Mouse (Mus musculus) lung, adult 2 months (tissue): Measurements from ENCODE around the gene Kcnh7. TPM values are rescaled to one million over a fixed set of nuclear protein-coding genes. Genes with fewer than 3 reads are reported as not detected.

Source experiments
- DNase-seq: peaks from one replicate; pipeline ENCODE4 v3.0.0; 2022
- H3K4me1 ChIP-seq: fragments of 200-500 bp; 2 replicates; pipeline ENCODE4 v1.6.1; 2011; ENCODE audit warnings: low read length; ENCODE audit not compliant: control insufficient read depth, insufficient read depth
- H3K4me3 ChIP-seq: fragments of 200-500 bp; replicated peaks from 2 replicates; pipeline ENCODE3; 2011; ENCODE audit warnings: low read depth, mild to moderate bottlenecking, control low read depth, low read length; ENCODE audit errors: extremely low read depth
- CTCF ChIP-seq: fragments of 200-500 bp; IDR thresholded peaks from 2 replicates; pipeline ENCODE4 v1.5.1; 2011; ENCODE audit warnings: mild to moderate bottlenecking, low read length, control low read depth; ENCODE audit not compliant: insufficient read depth
- POLR2A ChIP-seq: fragments of 200-500 bp; IDR thresholded peaks from 2 replicates; pipeline ENCODE4 v1.6.1; 2011; ENCODE audit warnings: low read depth, mild to moderate bottlenecking, control low read depth, low read length, borderline replicate concordance; ENCODE audit errors: extremely low read depth
- WGBS: fragments of 180-500 bp; shearing (Covaris S2); methylation state at CpG from one replicate; pipeline ENCODE4 v1.1.7; 2018; 5-methylcytosine and 5-hydroxymethylcytosine counted together
- polyA plus RNA-seq: library from polyadenylated mRNA; depleted of rRNA; stranded (reverse); fragments of >200 nt; gene quantifications from 2 replicates; pipeline ENCODE4 v1.2.3, GENCODE M21; 2012

The Kcnh7 gene
- polyA plus RNA-seq, 1 experiment = not detected

DNA sequence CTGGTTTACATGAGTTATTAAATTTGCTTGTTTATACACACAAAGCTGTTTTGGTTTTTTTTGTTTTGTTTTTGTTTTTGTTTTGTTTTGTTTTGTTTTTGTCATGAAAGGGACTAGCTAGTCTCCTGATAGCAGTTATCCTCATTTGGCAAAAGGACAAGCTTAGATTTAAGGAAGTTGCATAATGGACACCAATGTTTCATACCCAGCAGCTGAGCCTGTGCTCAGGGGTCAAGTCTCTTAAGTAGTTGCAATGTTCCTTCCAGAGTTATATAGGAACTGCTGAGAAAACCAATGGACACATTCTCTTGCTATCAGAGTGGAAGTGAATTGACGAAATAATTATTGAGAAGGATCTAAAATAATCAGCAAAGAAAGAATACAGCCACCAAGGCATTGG, 528.0 kb downstream of the Kcnh7 start:
- Histone ChIP-seq H3K4me3 (no peak overlapping the region), H3K4me1 (no peaks in the 10 kb centered on the region)
- TF ChIP-seq POLR2A (no peak), CTCF (no peak)
- no peak for DNase-seq
- whole genome bisulfite sequencing = 75% methylated on average over 1 of the region's 1 CpGs

DNA sequence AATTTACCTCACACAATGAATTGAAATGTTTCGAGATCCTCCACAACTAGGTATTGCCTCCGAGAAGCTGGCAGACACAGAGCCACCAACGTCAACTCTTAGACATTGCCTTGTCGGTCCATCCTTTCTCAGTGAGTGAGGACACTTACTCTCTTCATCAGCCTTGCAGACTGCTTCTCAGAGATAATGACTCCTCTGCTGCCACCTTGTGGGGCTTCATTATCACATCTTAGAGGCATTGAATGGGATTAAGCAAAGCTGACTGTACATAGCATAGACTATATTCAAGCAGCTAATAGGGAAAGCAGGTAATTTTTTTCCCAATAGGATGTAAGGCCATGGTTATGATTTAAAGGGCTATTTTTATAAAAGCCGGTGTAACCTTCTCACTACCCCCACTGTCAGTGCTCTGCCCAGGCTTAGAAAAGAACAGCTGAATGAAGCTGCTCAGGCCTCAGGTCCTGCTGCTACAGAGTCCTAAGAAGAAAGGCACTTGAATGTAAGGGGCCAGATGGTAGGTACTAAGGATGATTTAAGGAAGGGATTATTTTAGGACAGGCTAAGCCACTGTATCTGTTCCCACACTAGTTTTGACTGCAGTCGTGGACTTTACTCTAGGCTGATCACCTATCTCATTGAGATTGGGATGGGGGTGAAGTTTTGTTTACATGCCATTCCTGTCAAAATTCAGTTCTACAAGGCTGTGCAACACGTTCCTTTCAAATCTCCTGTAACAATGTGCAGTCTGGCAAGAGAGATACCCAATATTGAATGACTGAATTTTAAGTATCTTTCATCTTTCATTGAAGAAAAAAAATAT, 529.4 kb downstream of the Kcnh7 start:
- 46% methylated on average over 7 of the region's 7 CpGs for WGBS
- no peaks in the 10 kb centered on the region for H3K4me1 ChIP-seq
- H3K4me3 ChIP-seq = no peak overlapping the region
- no peak for TF ChIP-seq POLR2A
- TF ChIP-seq CTCF = 0 out of 2 replicates have a peak, but pooled peaks have one; percentile 13
- peak; percentile 20 for DNase-seq

DNA sequence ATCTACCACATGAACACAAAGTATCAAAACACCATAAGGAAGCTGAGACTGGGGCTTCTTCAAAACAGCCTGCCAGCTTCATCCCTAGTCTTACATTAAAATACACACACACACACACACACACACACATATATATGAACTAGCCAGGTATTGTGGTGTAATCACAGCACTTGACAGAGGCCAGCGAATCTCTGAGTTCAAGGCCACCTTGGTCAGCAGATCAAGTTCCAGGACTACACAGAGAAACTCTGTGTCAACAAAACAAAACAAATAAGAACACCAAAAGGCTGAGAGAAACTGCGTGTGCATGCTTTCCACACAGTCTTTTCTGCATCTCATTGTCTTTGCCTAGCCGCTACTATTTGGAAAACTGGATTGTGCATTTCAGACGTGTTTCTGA, 531.6 kb downstream of the Kcnh7 start:
- 79% methylated on average over 4 of the region's 4 CpGs for WGBS

DNA sequence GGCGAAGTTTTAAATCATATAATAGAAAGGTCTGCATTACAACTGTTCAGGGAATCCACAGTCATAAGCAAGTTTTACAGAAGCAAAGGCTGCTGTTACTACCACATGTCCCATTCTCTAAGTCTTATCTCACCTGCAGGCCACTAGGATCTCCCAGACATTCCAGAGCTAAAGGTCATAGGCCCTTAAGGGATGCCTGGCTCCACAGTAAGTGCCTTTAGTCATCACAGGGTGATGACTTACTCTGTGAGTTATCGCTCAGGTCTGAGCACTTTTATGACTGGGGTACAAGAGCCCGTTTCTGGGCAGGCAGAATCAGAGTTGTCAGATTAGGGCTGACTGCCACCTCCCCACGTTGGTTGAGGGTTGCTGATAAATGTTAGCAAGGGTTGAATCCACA, 532.2 kb downstream of the Kcnh7 start:
- Histone ChIP-seq H3K4me3 (no peak overlapping the region), H3K4me1 (no peaks in the 10 kb centered on the region)
- 65% methylated on average over 4 of the region's 4 CpGs for WGBS
- no peak for DNase-seq
- no peak for TF ChIP-seq POLR2A
- no peak for TF ChIP-seq CTCF

More for the DNA sequence above, 531.6 kb downstream of the Kcnh7 start:
- Histone ChIP-seq H3K4me3 (no peak overlapping the region), H3K4me1 (no peaks in the 10 kb centered on the region)
- no peak for DNase-seq
- TF ChIP-seq CTCF = no peak

DNA sequence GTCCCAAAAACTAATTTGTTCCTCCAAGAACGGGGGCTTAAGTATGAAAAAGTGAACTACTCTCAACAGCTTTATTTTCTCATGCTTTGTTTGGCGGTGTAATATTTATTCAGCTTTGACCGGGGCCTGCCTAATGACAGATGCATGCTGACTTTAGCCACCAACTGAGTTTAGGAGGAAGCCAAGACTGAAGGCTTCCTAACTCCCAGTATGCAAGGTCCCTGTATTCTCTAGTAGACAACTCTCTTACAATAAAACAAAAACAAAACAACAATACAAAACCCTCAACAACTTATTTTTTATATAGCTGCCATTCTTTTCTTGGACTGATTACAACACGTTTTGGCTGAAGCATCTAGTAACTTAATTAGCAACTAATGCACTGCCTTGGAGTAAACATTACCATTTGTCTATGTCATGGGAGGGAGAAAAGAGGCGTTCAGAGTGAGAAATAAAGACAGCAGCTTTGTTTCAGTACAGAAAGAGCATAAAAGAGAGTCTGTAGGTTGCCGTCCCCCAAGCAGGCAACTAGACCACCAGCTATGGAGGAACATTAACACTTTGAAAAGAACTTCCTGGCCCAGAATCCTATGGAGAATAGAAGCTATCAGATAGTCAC, 537.3 kb downstream of the Kcnh7 start:
- DNase-seq = no peak
- H3K4me3 ChIP-seq = peak overlapping the region; percentile 14
- peaks cover 7% of the 10 kb centered on the region for H3K4me1 ChIP-seq
- TF ChIP-seq CTCF (no peak), POLR2A (no peak)
- 25% methylated on average over 6 of the region's 6 CpGs for WGBS

DNA sequence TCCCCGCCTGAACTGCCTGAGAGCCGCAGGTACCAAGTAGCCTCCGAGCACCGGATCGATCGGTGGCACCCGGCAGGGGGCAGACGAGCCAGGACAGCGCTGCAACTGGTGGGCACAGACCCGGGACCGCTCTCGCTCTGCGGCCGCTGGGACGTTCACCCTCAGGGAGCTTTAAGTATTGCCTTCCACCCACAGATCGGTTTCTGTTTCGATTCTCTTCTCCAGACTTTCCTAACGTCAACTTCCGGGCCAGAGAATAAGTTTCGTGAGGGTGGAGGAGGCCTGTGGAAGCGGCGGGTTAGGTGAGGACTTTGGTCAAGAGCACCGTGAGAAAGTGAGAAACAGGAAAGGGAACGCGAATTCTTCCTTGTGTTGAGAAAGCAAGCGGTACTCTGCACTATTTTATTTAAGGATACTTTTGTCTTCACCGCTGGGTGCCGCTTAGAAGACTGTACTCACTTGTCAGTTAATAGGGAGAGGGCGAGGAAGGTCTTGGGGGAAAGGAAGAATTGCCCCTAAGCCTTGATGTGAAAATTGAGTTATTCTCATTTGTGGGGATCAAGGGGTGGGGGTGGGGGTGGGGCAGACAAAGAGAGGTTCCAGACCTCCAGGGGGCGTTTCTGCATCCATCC, 538.0 kb downstream of the Kcnh7 start, which contains the start of gene Ifih1:
Ifih1 (minus strand) TSS at position 242 of the 632 bp plus-strand sequence.
- peak; percentile 71 for DNase-seq
- 1% methylated on average over 30 of the region's 30 CpGs for WGBS
- H3K4me1 ChIP-seq = peaks cover 7% of the 10 kb centered on the region
- H3K4me3 ChIP-seq = peak within 1 kb of the TSS; percentile 94
- peak; percentile 24; the same call in 1 of the 2 replicates for TF ChIP-seq CTCF
- TF ChIP-seq POLR2A = peak; percentile 75; the same call in 1 of the 2 replicates

DNA sequence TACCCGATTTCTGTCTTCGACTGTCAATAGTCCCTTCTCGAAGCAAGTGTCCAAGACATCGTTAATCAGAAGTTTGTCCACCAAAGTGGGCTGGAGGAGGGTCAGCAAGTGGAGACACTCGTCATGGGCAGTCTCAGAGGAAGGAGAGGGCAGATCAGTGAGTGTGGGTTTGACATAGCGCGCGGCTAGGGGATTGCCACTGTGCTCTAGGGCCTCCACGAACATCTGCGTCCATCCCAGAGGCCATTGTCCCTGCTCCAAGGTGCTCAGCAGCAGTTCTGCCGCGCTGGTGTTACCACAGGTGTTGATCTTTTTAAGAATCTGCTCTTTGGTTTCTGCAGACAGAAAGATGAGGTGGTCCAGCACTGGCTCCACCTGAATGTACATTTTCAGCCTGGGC, 538.6 kb downstream of the Kcnh7 start:
- no peak for TF ChIP-seq CTCF
- TF ChIP-seq POLR2A = no peak

DNA sequence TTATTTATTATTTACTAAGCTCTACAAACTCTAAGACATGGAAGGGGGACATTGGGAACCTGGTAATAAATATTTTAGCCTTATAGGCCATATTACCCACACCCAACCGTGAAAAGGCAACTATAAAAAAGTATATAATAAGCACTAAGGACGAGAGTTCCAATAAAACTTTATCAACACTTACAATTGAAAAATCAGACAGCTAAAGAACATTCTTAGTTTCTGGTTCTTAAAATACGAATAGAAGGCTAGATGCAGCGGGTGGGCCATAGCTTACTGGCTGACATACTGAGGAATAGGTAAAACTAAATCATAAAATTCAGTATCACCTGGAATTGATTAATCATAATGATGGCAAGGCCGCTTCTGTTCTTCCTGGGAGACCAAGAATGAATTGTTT, 539.2 kb downstream of the Kcnh7 start:
- WGBS = 81% methylated on average over 5 of the region's 5 CpGs
- TF ChIP-seq POLR2A (no peak), CTCF (no peak)
- no peak for DNase-seq
- peaks cover 7% of the 10 kb centered on the region for H3K4me1 ChIP-seq
- H3K4me3 ChIP-seq = peak overlapping the region; percentile 94

More for the DNA sequence above, 538.6 kb downstream of the Kcnh7 start:
- Histone ChIP-seq H3K4me3 (peak overlapping the region; percentile 94), H3K4me1 (peaks cover 7% of the 10 kb centered on the region)
- WGBS = 22% methylated on average over 12 of the region's 12 CpGs
- DNase-seq = no peak
